Mouse (Mus musculus): ENCODE data around the gene Evc. TPM values are rescaled to one million over a fixed set of nuclear protein-coding genes. Genes with fewer than 3 reads are reported as not detected.

The Evc gene
- polyA plus RNA-seq, 1 experiment, result 95.8 TPM

- Histone ChIP-seq H3K27me3 (replicated peaks; ENCODE audit: control insufficient read depth, insufficient read depth, low read length) (no peaks in the 10 kb centered on the region), H3K27ac (ENCODE audit: insufficient read depth, low read depth, low read length) (no peak overlapping the region), H3K36me3 (ENCODE audit: control insufficient read depth, insufficient read depth, low read length) (no peaks in the 10 kb centered on the region), H3K4me3 (ENCODE audit: insufficient read depth, low read depth, low read length) (no peak overlapping the region), H3K4me1 (ENCODE audit: control insufficient read depth, insufficient read depth, low read length) (no peaks in the 10 kb centered on the region)
- TF ChIP-seq CTCF (conservative IDR thresholded peaks at IDR 0.05; ENCODE audit: insufficient read depth, insufficient read length, low read depth, low read length), result peak; percentile 73
- no peak for TF ChIP-seq POLR2A (IDR thresholded peaks at IDR 0.05; ENCODE audit: low read depth, low read length)
- 80% methylated on average over 3 of the region's 3 CpGs for WGBS
- DNase-seq, result peak; percentile 30
These were observed 48.3 kb downstream of the Evc start for GRCm38 (mm10) chr5:37288374-37288773.

GRCm38 (mm10) chr5:37281021-37281420 is 55.7 kb downstream of the Evc start:
- Histone ChIP-seq H3K27me3 (replicated peaks; ENCODE audit: control insufficient read depth, insufficient read depth, low read length) (no peaks in the 10 kb centered on the region), H3K27ac (ENCODE audit: insufficient read depth, low read depth, low read length) (no peak overlapping the region), H3K36me3 (ENCODE audit: control insufficient read depth, insufficient read depth, low read length) (no peaks in the 10 kb centered on the region), H3K4me3 (ENCODE audit: insufficient read depth, low read depth, low read length) (no peak overlapping the region), H3K4me1 (ENCODE audit: control insufficient read depth, insufficient read depth, low read length) (no peaks in the 10 kb centered on the region)
- DNase-seq, result no peak
- TF ChIP-seq POLR2A (IDR thresholded peaks at IDR 0.05; ENCODE audit: low read depth, low read length), result no peak
- TF ChIP-seq CTCF (conservative IDR thresholded peaks at IDR 0.05; ENCODE audit: insufficient read depth, insufficient read length, low read depth, low read length), result no peak
- WGBS, result 90% methylated on average over 11 of the region's 11 CpGs

- Histone ChIP-seq H3K4me3 (ENCODE audit: insufficient read depth, low read depth, low read length) (no peak overlapping the region), H3K27me3 (replicated peaks; ENCODE audit: control insufficient read depth, insufficient read depth, low read length) (no peaks in the 10 kb centered on the region; the same call in 1 of the 2 replicates), H3K4me1 (ENCODE audit: control insufficient read depth, insufficient read depth, low read length) (no peaks in the 10 kb centered on the region), H3K36me3 (ENCODE audit: control insufficient read depth, insufficient read depth, low read length) (no peaks in the 10 kb centered on the region), H3K27ac (ENCODE audit: insufficient read depth, low read depth, low read length) (no peak overlapping the region)
- WGBS, result 49% methylated on average over 6 of the region's 6 CpGs
- TF ChIP-seq POLR2A (IDR thresholded peaks at IDR 0.05; ENCODE audit: low read depth, low read length), result no peak
- TF ChIP-seq CTCF (conservative IDR thresholded peaks at IDR 0.05; ENCODE audit: insufficient read depth, insufficient read length, low read depth, low read length), result no peak
- DNase-seq, result no peak
These were observed 72.9 kb downstream of the Evc start for GRCm38 (mm10) chr5:37263816-37264215.

- no peak for DNase-seq
- no peak for TF ChIP-seq CTCF (conservative IDR thresholded peaks at IDR 0.05; ENCODE audit: insufficient read depth, insufficient read length, low read depth, low read length)
- no peak for TF ChIP-seq POLR2A (IDR thresholded peaks at IDR 0.05; ENCODE audit: low read depth, low read length)
- WGBS, result 70% methylated on average over 5 of the region's 5 CpGs
- Histone ChIP-seq H3K36me3 (ENCODE audit: control insufficient read depth, insufficient read depth, low read length) (no peaks in the 10 kb centered on the region), H3K27me3 (replicated peaks; ENCODE audit: control insufficient read depth, insufficient read depth, low read length) (no peaks in the 10 kb centered on the region; the same call in 1 of the 2 replicates), H3K27ac (ENCODE audit: insufficient read depth, low read depth, low read length) (no peak overlapping the region), H3K4me3 (ENCODE audit: insufficient read depth, low read depth, low read length) (no peak overlapping the region), H3K4me1 (ENCODE audit: control insufficient read depth, insufficient read depth, low read length) (no peaks in the 10 kb centered on the region)
These were observed 75.0 kb downstream of the Evc start for GRCm38 (mm10) chr5:37261734-37262133.

- Histone ChIP-seq H3K27me3 (replicated peaks; ENCODE audit: control insufficient read depth, insufficient read depth, low read length) (no peaks in the 10 kb centered on the region; the same call in 1 of the 2 replicates), H3K4me1 (ENCODE audit: control insufficient read depth, insufficient read depth, low read length) (no peaks in the 10 kb centered on the region), H3K27ac (ENCODE audit: insufficient read depth, low read depth, low read length) (no peak overlapping the region), H3K4me3 (ENCODE audit: insufficient read depth, low read depth, low read length) (no peak overlapping the region), H3K36me3 (ENCODE audit: control insufficient read depth, insufficient read depth, low read length) (no peaks in the 10 kb centered on the region)
- whole genome bisulfite sequencing, result 49% methylated on average over 5 of the region's 5 CpGs
- TF ChIP-seq CTCF (conservative IDR thresholded peaks at IDR 0.05; ENCODE audit: insufficient read depth, insufficient read length, low read depth, low read length), result no peak
- TF ChIP-seq POLR2A (IDR thresholded peaks at IDR 0.05; ENCODE audit: low read depth, low read length), result no peak
- DNase-seq, result no peak
These were observed 79.5 kb downstream of the Evc start for GRCm38 (mm10) chr5:37257243-37257642.

- TF ChIP-seq POLR2A (IDR thresholded peaks at IDR 0.05; ENCODE audit: low read depth, low read length), result no peak
- no peak for TF ChIP-seq CTCF (conservative IDR thresholded peaks at IDR 0.05; ENCODE audit: insufficient read depth, insufficient read length, low read depth, low read length)
- H3K36me3 ChIP-seq (ENCODE audit: control insufficient read depth, insufficient read depth, low read length), result no peaks in the 10 kb centered on the region
- no peak overlapping the region for H3K4me3 ChIP-seq (ENCODE audit: insufficient read depth, low read depth, low read length)
- H3K27ac ChIP-seq (ENCODE audit: insufficient read depth, low read depth, low read length), result no peak overlapping the region
- no peak for DNase-seq
- no peaks in the 10 kb centered on the region for H3K27me3 ChIP-seq (replicated peaks; ENCODE audit: control insufficient read depth, insufficient read depth, low read length)
- WGBS, result 64% methylated on average over 7 of the region's 7 CpGs
- no peaks in the 10 kb centered on the region for H3K4me1 ChIP-seq (ENCODE audit: control insufficient read depth, insufficient read depth, low read length)
These were observed 79.9 kb downstream of the Evc start for GRCm38 (mm10) chr5:37256823-37257222.

GRCm38 (mm10) chr5:37254523-37254922 is 82.2 kb downstream of the Evc start:
- Histone ChIP-seq H3K27me3 (replicated peaks; ENCODE audit: control insufficient read depth, insufficient read depth, low read length) (no peaks in the 10 kb centered on the region), H3K4me3 (ENCODE audit: insufficient read depth, low read depth, low read length) (no peak overlapping the region), H3K36me3 (ENCODE audit: control insufficient read depth, insufficient read depth, low read length) (no peaks in the 10 kb centered on the region), H3K4me1 (ENCODE audit: control insufficient read depth, insufficient read depth, low read length) (no peaks in the 10 kb centered on the region), H3K27ac (ENCODE audit: insufficient read depth, low read depth, low read length) (no peak overlapping the region)
- DNase-seq, result no peak
- 80% methylated on average over 4 of the region's 4 CpGs for WGBS
- TF ChIP-seq CTCF (conservative IDR thresholded peaks at IDR 0.05; ENCODE audit: insufficient read depth, insufficient read length, low read depth, low read length) (no peak), POLR2A (IDR thresholded peaks at IDR 0.05; ENCODE audit: low read depth, low read length) (no peak)
